Mouse (Mus musculus) spleen, adult 2 months (tissue): ENCODE data around the gene Slc22a20.

Experiments
- CTCF ChIP-seq: fragments of 200-500 bp; IDR thresholded peaks from 2 replicates; pipeline ENCODE4 v1.5.1; 2011; ENCODE audit warnings: mild to moderate bottlenecking, inconsistent platforms; ENCODE audit not compliant: insufficient read depth, insufficient read length, insufficient replicate concordance; ENCODE audit errors: extremely low read depth
- POLR2A ChIP-seq: fragments of 200-500 bp; IDR thresholded peaks from 2 replicates; pipeline ENCODE4 v1.6.1; 2011; ENCODE audit warnings: low read depth, low read length, inconsistent platforms

GRCm38 (mm10) chr19:5986043-5986442 lies at the start of gene Slc22a20:
- TF ChIP-seq POLR2A (no peak), CTCF (no peak)
